Mouse (Mus musculus) liver, adult 2 months (tissue): Measurements from ENCODE around the gene Auts2.

Source experiments
- CTCF ChIP-seq: fragments of 200-500 bp; IDR thresholded peaks from 2 replicates; pipeline ENCODE4 v1.5.1; 2011; ENCODE audit warnings: low read depth, low read length, control low read depth
- POLR2A ChIP-seq: fragments of 200-500 bp; IDR thresholded peaks from 2 replicates; pipeline ENCODE4 v1.6.1; 2011; ENCODE audit warnings: low read length, control low read depth; ENCODE audit not compliant: insufficient read depth; ENCODE audit errors: extremely low read depth

GRCm38 (mm10) chr5:131703729-131704128 is 839.4 kb downstream of the Auts2 start:
- TF ChIP-seq CTCF (no peak), POLR2A (no peak)
